Mouse (Mus musculus) erythroblast, embryonic 14.5 days (primary cell): Measurements from ENCODE around the gene Tlcd2.
A peak's percentile ranks its signal among the peaks of the same experiment; 100 is the strongest.

Experiments
- GATA1 ChIP-seq: IDR thresholded peaks from 2 replicates; pipeline ENCODE4 v1.6.1; 2012; ENCODE audit warnings: low read length, inconsistent platforms, mixed read lengths
- TAL1 ChIP-seq: IDR thresholded peaks from 3 replicates; pipeline ENCODE4 v1.6.1; 2012; ENCODE audit warnings: low read length, inconsistent platforms, mixed read lengths

DNA sequence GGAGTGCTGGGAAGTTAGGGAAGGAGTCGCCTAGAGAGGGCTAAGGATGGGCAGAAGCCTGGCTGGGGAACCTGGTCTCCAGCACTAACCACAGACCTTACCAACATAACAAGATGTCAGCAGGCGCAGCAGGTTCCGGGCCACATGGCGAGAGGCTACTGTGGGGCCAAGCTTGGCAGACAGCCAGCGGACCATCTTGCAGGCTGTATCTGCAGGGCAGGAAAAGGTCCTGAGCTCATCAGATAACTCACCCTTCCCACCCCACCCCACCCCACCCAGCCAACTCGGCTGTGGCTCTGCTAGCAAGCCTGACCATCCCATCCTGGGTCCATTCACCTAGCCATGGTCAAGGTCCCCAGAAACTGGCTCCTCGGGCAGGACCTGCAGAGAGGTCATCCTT, 11.8 kb upstream of the Tlcd2 start:
- peak; percentile 82 for TF ChIP-seq GATA1
- TF ChIP-seq TAL1: peak; percentile 51; the same call in 2 of the 3 replicates
